Mouse (Mus musculus): ENCODE results near the gene Fam173b.
A peak's percentile ranks its signal among the peaks of the same experiment; 100 is the strongest.
"Not testable (repeated sequence)": the region's sequence is repeated elsewhere in the genome, so short reads cannot be mapped to it uniquely, and the experiment has no call there.

Gene Fam173b

DNA sequence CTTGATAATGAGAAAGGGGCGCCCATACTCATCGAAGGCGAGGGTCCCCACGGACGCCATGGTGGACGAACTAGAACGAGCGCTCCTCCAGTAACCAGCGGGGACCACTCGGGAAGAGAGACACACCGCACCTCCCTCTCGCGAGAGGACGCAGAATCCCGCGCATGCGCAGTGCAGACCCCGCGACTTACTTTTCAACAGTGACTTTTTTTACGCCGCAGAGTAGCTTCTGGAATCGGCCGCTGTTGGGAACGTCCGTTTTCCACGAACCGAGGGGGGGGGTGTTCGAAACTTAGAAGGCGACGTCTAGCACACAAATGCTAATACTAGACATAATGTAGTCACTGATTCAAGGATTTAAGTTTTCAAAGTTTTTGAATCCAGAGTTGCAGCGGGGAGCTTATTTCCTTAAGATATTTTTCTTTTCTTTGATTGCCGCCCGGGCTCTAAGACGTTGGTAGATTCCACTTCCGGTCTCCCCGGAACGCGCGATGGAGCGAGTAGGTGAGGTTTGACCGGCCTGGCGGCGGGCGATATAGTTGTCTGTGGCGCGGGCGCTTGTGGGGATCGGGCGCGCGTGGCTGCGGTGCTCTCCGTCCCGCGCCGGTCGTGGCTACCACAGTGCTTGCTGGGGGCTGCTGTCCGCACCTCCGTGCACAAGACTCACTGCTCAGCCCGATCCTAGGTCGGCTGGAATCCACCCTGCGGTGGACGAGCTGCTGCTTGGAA is at the start of gene Fam173b, which contains the start of gene Cct5:
TSS of gene Fam173b (plus strand) at position 207 of the 729 bp plus-strand sequence.
TSS of gene Cct5 (minus strand) at position 159 of the 729 bp plus-strand sequence.
- peak; percentile 99 for DNase-seq

DNA sequence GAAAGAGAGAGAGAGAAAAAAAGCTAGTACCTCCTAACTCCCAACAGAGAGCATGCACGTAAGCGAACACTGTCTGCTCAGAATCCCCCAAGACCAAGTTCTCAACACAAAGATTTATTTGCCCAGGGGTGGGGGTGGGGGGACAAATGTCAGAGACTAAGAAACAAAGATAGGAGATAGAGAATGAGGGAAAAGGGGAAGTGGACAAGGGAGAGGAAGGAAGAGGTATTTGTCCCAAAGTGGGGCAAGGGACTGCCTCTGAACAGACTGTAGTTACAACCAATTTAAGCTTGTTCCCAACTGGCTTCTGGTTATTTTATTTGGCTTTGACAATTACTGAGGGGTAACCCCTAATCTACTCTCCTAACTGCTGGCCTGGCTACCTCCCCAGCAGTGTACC is 46.8 kb upstream of the Fam173b start:
- no peak for DNase-seq

DNA sequence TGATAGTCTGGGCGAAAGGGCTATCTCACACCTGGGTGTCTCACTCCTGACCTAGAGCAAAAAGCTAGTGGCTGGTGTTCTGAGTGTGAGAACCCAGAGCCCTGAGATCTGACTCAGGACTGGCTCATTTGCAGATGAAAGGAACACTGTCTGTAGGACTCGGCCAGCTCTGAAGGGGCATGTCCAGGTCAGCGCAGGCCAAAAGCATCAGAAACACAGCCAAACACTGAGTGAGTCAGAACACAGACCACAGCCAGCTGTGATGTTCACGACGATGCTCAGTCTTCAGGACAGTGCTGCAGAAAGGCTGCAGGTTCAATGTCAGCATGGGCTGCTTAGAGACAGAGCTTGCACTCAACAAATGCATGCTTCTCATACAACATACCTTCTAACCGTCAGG is 40.3 kb upstream of the Fam173b start:
- no peak for DNase-seq

DNA sequence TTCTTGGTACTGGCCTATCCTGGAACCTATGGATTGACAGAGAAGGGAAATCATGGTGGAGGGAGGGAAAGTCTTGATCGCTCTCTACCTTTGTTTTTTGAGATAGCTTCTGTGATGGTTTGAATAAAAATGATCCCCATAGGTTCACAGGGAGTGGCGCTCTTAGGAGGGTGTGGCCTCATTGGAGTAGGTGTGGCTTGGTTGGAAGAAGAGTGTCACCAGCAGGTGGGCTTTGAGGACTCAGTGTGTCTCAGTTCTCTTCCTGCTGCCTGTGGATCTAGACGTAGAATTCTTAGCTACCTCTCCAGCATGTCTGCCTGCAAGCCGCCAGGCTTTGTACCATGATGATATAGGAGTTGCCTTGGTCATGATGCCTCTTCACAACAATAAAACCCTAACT is 39.7 kb upstream of the Fam173b start:
- DNase-seq = no peak

DNA sequence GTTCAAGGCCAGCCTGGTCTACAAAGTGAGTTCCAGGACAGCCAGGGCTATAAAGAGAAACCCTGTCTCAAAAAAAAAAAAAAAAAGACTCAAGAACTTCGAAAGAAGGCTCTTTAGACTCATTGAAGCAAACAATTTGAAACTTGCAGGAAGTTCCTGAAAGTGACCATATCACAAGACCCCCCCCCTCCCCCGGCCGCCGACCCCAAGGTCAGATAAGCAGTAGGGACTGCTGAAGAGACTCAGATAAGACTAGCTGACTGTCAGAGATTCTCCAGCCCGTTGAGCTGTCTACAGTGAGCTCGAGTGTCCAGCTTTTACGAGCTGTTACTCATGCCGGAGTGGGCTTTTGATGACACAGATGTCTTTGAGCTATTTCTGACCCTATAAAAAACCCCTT is 38.8 kb upstream of the Fam173b start:
- no peak for DNase-seq

DNA sequence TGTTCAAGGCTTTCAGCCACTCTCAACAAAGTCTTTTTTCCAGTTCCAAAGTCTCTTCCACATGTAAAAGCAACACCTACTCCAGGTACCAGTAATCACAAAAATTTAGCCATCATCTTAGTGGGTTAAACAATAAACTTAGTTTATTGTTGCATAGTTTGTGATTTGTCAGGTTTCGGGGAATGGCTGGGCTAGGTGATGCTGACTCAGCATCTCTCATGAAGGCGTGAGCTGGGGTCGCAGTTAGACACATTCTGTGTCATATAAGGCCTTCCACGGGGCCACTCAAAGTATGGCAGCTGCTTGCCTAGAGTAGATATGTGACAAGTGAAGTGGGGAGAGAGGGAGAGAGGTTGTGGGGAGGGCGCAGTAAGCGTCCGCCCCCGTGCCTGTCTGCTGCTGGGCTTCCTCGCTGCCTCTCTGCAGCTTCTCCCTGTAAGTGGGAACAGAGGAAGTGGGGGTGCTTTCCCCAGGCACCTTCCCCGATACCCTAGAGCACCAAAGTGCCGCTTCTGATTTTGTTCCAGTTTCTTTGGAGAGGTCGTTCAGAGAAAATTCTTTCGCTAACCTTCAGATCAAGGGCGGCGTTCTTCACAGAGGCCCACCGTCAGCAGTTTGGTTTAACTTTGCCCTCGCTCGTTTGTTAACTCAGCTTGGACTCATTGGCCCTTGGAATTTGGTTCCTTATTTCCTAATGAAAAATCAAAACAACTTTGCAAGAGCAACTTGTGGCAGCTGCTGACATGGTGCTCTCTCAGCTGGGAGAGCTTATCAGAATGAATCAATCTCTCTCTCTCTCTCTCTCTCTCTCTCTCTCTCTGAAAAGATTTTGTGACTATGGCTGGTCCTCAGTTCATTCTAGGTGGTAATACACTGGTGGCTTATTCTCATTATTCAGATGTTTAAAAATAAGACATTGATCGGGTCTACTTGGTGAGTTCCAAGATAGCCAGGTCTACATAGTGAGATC is 37.8 kb upstream of the Fam173b start:
- no peak for DNase-seq

DNA sequence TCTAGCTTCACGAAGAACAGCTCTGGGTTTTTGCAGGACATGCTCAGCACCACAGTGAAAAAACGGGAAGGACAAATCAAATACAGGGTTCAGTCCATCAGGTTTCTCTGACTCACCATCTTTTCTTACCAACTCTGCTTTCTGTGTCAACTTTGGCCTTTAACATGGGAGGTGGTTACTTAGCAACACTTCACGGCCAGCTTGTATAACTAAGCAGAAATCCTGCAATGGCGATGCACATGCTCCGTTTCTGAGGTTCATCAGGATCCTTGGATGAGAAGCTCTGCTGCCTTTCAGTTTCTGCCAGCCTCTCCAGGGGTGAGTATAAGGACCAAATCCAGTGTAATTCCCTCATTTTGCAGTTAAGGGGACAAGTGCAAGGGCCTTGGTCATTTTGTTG is 36.5 kb upstream of the Fam173b start, which contains the start of gene Cmbl:
TSS of gene Cmbl (plus strand) at position 206 of the 400 bp plus-strand sequence.
- DNase-seq = no peak

DNA sequence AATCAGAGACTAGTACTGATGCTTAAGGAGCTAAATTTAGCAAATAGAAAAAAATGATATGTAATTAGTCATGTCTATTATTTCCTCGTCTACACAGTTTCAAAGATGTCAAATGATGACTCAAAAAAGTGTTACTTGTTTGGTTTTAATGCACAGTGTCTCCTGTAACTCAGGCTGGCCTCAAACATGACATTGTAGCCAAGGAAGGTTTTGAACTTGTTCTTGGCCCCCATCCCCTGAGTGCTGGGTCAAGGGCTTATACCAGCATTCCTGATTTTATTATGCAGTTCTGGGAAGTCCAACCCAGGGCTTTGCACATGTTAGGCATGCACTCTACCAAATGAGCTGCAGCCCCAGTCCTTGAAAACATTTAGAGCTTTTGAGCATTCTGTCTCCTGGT is 35.9 kb upstream of the Fam173b start:
- DNase-seq = no peak

DNA sequence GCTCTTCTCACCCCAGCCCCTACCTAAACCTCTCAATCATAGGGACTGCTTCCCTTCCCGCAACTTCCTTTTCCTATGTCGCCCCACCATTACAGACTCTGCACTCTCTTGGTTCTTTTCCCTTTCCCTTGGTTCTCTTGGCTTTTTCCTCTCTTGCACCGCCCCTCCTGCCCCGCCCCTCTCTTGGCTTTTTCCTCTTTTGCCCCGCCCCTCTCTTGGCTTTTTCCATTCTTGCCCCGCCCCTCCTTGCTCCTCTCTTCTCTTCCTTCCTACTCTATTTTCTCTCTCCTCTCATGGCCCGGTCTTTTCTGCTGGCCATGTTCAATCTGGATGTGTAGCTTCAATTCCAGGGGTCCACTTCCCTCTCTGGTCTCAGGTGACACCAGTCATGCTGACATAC is 34.2 kb upstream of the Fam173b start:
- no peak for DNase-seq

DNA sequence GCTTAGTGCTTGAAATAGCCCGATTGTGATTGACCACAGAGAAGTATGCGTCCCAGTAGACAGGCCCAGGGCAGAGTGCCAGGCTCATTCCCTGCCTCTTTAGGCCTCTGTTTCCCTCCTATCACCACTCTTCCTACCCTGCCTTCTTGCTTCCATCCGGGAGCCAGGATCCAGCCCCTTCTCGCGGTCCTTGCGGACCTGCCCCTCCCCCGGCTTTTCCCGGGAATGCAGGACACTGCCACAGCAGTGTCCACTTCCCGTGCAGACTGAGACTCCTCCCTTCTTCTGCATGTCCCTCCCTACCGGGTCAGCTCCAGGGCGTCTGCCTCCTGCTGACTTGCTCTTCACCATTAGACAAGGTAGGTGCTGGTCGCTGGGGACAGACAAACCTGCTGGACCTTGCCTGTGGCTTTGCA is 33.1 kb upstream of the Fam173b start:
- peak in 1 of 2 experiments; percentile 20 for DNase-seq

DNA sequence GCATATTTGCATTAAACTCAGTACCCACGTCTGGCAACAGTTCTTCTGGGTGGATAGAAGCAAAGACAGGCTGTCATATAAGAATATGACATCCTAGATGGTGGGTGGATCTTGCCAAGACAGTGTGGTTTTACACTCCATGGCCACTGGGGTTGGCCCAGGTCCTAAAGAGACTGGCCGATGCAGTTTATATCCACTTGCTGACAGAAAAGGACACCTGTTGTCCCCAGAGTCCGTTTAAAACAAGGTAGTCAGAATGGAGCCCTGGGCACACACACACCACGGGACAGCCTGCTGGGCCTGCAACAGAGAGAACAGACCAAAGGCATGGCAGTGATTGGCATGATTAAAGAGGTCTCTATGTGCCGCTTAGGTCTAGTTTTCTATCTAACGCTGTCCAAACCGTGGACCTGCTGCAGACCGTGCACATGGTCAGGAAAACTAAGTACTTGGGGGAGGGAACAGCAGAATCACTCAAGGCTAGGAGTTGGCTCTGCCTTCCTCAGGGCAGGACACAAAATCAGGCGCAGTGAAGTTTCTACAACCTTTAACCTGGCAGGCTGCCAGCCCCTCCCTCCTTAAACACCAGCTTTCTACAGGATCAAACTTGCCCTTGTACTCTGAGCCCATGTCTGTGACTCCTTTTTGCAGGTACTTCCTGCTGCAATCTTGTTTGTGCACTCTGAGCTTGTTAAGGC is 32.2 kb upstream of the Fam173b start:
- DNase-seq = peak in 1 of 2 experiments; percentile 54

DNA sequence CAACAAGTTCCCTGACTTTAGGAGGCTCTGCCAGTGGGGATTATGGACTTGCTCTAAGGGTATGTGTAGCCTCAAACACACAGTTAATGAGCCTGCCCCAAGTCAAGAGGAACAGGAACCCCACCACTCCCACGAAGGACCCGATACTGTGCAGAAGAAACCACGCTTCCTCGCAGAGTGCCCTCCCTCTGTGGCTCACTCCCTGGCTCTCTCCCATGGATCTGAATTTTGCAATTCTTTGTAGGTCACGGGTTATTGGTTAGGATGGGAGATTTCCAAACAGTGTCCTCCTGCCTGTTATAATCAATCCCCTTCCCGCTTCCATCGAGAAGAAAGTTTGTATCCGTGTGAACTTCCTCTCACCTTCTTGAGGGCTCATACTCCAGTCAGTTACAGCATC is 30.7 kb upstream of the Fam173b start:
- DNase-seq = no peak

DNA sequence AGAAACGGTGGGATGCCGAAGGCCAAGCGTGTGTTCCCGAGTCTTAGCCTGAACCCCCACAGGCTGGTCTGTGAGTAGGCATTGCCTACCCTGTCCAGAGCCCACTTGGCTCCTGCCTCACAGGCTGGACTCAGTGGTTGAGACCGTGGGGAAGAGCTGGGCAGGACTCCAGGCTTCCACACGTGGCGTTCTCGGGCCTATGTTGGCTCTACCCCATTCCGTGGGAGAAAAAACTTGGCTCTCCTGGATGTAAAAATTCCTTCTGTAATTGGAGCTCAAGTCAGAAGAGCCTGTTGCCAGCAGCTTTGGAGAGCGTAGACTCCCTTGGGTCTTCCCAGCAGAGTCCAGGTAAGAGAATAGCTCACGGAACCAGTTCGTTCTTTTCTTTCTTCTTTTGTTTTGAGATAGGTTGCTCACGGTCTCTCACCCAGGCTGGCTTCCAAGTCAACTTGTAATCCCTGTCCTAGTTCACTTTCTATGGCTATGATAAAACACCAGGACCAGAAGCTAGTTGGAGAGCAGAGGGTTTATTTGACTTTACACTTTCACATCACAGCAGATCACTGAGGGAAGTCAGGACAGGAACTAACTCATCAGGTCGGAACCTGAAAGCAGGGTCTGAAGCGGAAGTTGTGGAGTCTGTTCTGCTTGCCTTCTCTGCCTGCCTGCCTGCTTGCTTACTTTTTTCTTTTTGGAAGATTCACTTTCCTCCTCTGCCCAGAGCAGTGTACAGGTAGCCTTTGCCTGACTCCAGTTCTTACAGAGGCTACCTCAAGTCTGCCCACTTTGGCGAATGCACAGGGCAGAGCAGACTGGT is 29.5 kb upstream of the Fam173b start:
- DNase-seq = peak; percentile 33 to 42

DNA sequence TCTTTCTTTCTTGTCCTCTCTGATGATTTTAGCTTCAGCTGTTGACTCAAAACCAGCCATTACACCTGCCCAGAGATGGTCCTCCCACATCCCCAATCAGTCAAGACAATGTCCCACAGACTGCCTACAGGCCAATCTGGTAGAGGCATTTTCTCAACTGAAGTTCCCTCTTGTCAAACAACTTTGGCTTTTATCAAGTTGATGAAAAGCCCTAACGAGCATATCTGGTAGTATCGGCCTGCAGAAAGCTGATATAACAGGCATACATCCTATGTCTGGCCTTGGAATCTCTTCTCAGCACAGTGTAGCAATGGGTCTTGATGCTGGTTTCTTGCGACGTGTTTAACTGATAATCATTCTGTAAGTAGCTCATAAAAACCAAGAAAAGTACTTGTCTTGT is 28.4 kb upstream of the Fam173b start:
- no peak for DNase-seq

DNA sequence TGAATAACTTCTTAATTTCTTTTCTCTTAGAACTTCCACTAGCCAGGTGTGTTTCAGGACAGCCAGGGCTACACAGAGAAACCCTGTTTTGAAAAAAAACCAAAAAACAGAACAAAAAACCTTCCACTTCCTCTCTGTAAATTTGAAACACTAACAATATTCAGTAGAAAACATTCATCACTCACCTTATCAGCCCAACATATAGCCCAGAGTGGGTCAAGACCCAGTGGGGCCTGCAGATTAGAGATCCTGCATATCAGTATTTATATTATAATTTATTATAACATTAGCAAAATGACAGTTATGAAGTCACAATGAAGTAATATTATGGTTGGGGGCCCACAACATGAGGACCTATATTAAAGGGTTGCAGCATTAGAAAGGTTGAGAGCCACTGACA is 28.0 kb upstream of the Fam173b start:
- no peak for DNase-seq

DNA sequence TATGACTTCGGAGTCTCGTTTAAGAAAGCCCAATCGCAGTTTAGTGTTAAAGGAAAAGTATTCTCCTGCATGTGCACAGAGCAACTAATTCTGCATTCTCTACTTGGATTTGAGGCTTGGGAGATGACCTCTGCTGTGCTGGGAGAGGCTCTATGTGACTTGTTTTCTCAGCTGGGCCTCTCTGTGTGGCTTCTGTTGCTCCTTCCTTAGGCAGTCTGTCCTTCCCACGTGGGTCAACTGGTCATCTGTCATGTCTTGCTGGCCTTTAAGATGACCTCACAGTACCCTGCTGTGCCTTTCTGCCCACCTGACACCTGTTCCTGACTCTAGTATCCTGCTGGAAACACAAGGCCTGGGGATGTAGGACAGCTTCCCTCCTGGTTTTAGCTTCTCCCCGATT is 25.6 kb upstream of the Fam173b start:
- DNase-seq = no peak

DNA sequence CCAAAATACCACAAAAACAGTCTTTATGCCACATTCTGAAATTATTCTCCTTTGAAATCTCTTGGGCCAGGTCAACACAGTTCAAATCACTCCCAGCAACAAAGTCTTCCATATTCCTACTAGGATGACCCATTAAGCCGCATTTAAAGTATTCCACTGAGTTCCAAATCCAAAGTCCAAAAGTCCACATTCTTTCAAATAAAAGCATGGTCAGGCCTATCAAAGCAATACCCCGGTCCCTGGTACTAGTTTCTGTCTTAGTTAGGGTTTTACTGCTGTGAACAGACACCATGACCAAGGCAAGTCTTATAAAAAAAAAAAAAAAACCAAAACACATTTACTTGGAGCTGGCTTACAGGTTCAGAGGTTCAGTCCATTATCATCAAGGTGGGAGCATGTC is 20.6 kb upstream of the Fam173b start:
- not testable (repeated sequence) for DNase-seq

DNA sequence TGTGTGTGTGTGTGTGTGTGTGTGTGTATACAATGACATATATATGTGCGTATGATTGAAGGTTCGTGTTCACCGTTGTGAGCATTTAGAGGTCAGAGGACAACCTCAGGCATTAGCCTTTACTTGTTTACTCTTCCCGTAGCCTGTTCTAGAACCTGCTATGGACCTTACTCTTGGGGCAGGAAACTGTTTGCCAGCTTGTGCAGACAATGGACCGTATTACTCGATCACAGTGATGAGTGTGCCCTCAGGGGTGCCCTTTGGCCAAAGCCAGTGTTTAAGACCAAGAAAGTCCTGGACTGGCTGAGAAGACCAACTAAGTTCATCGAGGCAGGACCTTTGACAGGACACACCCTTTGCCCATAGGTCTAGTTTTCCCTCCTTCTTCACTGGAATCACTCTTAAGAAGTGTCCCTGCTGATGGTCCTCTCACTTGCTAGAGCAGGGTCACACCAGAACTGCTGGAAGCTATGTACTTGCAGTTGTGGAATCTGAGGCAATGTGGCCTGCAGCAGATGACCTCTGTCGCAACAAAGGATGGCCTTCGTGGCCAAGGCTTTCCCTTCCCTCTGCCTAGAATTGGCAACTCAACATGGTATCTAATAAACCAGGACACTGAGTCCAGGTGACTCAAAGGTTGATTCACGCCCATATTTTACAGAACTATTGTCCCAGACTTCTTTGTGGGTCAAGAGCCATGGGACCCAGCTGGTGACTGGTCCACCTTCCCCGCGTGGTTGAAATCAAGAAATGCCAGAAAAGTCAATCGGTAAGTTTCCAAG is 18.2 kb upstream of the Fam173b start:
- DNase-seq = no peak

DNA sequence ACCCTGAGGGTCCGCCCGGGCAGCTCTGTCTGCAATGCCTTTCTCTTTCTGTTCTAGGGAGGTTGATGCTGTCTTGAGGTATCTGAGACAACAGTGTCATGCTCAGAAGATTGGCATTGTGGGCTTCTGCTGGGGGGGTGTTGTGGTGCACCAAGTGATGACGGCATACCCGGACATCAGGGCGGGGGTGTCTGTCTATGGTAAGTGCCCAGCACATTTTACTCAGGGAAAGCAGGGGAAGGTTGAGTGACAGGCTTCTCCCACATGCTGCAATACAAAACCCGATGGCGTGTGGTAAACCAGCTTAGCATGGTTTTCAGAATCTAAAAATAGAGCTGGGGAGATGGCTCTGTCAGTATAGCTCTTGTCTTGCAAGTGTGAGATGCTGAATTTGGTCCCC is 16.4 kb upstream of the Fam173b start:
- no peak for DNase-seq

DNA sequence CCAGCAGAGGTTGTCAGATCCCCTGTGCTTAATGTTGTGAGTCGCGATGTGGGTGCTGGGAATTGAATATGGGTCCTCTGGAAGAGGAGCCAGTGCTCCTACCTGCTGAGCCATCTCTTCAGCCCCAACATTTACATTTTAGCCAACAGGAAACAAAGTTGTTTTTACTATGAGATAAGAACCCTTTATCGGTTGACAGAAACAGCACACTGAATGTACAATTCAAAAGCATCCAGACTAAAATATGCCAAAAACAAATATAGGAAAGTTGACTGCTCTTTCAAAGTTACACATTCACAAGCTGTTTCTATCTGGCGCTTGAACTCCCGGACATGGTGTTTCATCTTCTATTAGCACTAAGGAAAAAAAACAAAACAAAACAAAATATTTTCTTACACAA is 15.6 kb upstream of the Fam173b start:
- DNase-seq = no peak

DNA sequence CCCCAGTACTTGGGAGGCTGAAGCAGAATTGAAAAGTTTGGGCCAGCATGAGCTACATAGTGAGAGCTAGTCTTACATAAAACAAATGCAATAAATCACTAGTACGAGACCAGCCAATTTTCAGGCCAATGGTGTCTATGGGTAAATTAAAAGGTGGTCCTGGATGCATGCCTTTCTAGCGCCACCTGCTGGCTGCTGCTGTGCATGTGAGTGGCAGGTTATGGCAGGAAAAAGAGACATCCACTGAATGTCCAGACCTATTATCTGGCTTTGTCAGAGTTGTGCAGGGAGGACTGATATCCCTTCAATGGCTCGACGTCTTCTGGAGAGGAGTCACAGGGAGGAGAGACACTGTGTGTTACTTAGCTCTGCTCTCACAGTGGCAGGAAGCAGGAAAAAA is 15.1 kb upstream of the Fam173b start:
- peak; percentile 94 to 96 for DNase-seq
